Mouse (Mus musculus): ENCODE measurements around the gene Calm1. TPM values are rescaled to one million over a fixed set of nuclear protein-coding genes. Genes with fewer than 3 reads are reported as not detected.

Gene Calm1
- 626 and 796 TPM in 2 replicates for polyA plus RNA-seq (2012)

- TF ChIP-seq GATA1 (IDR thresholded peaks at IDR 0.05; ENCODE audit: low read length), result no peak
These were observed at the start of gene Calm1 for GRCm38 (mm10) chr12:100198967-100199660. Gene Calm1 (plus strand): TSS chr12:100199435.

- no peak for TF ChIP-seq GATA1 (IDR thresholded peaks at IDR 0.05; ENCODE audit: low read length)
These were observed 46.8 kb upstream of the Calm1 start for GRCm38 (mm10) chr12:100152466-100152865.

- TF ChIP-seq GATA1 (IDR thresholded peaks at IDR 0.05; ENCODE audit: low read length), result no peak
These were observed 39.8 kb upstream of the Calm1 start, which contains the start of gene Nrde2 for GRCm38 (mm10) chr12:100159261-100159975. Gene Nrde2 (minus strand): TSS chr12:100159653.

GRCm38 (mm10) chr12:100164991-100165500, 34.2 kb upstream of the Calm1 start:
- no peak for TF ChIP-seq GATA1 (IDR thresholded peaks at IDR 0.05; ENCODE audit: low read length)

GRCm38 (mm10) chr12:100166177-100166576, 33.1 kb upstream of the Calm1 start:
- TF ChIP-seq GATA1 (IDR thresholded peaks at IDR 0.05; ENCODE audit: low read length), result no peak

- TF ChIP-seq GATA1 (IDR thresholded peaks at IDR 0.05; ENCODE audit: low read length), result no peak
These were observed 32.3 kb upstream of the Calm1 start for GRCm38 (mm10) chr12:100166939-100167338.

- no peak for TF ChIP-seq GATA1 (IDR thresholded peaks at IDR 0.05; ENCODE audit: low read length)
These were observed 31.7 kb upstream of the Calm1 start for GRCm38 (mm10) chr12:100167502-100167901.

GRCm38 (mm10) chr12:100167931-100168871, 31.0 kb upstream of the Calm1 start:
- no peak for TF ChIP-seq GATA1 (IDR thresholded peaks at IDR 0.05; ENCODE audit: low read length)

GRCm38 (mm10) chr12:100172481-100172880, 26.8 kb upstream of the Calm1 start:
- TF ChIP-seq GATA1 (IDR thresholded peaks at IDR 0.05; ENCODE audit: low read length), result no peak

GRCm38 (mm10) chr12:100176469-100177056, 22.7 kb upstream of the Calm1 start:
- TF ChIP-seq GATA1 (IDR thresholded peaks at IDR 0.05; ENCODE audit: low read length), result no peak

- no peak for TF ChIP-seq GATA1 (IDR thresholded peaks at IDR 0.05; ENCODE audit: low read length)
These were observed 20.3 kb upstream of the Calm1 start for GRCm38 (mm10) chr12:100178898-100179440.

- no peak for TF ChIP-seq GATA1 (IDR thresholded peaks at IDR 0.05; ENCODE audit: low read length)
These were observed 18.4 kb upstream of the Calm1 start for GRCm38 (mm10) chr12:100180802-100181201.

GRCm38 (mm10) chr12:100182676-100183075, 16.6 kb upstream of the Calm1 start:
- no peak for TF ChIP-seq GATA1 (IDR thresholded peaks at IDR 0.05; ENCODE audit: low read length)

- no peak for TF ChIP-seq GATA1 (IDR thresholded peaks at IDR 0.05; ENCODE audit: low read length)
These were observed 15.3 kb upstream of the Calm1 start for GRCm38 (mm10) chr12:100183970-100184369.

GRCm38 (mm10) chr12:100185897-100186296, 13.3 kb upstream of the Calm1 start:
- TF ChIP-seq GATA1 (IDR thresholded peaks at IDR 0.05; ENCODE audit: low read length), result no peak
